Mouse (Mus musculus): ENCODE data around the gene Olfr648. TPM values are rescaled to one million over a fixed set of nuclear protein-coding genes. Genes with fewer than 3 reads are reported as not detected.

The Olfr648 gene
- polyA plus RNA-seq (2017; shearing (Covaris generic)): under 1 TPM; 0.28 to 0.47 TPM

- no peak for ATAC-seq
Measured at GRCm38 (mm10) chr7:104183292-104183691, at the start of gene Olfr648. Gene Olfr648, minus strand, starts transcription at chr7:104183392.

- ATAC-seq: peak; percentile 68
Measured at GRCm38 (mm10) chr7:104231203-104231602, 48.0 kb upstream of the Olfr648 start.

- no peak for ATAC-seq
Measured at GRCm38 (mm10) chr7:104218701-104219569, 35.7 kb upstream of the Olfr648 start, which contains the start of gene Trim6. Gene Trim6, plus strand, starts transcription at chr7:104218793.

- peak; percentile 52 for ATAC-seq
Measured at GRCm38 (mm10) chr7:104217881-104218280, 34.7 kb upstream of the Olfr648 start.

- no peak for ATAC-seq
Measured at GRCm38 (mm10) chr7:104216011-104216535, 32.9 kb upstream of the Olfr648 start.

- ATAC-seq: no peak
Measured at GRCm38 (mm10) chr7:104206197-104206596, 23.0 kb upstream of the Olfr648 start.

- ATAC-seq: peak; percentile 86
Measured at GRCm38 (mm10) chr7:104199822-104200221, 16.6 kb upstream of the Olfr648 start.

- ATAC-seq: no peak
Measured at GRCm38 (mm10) chr7:104195885-104196284, 12.7 kb upstream of the Olfr648 start, which contains the start of gene Olfr649. Gene Olfr649, minus strand, starts transcription at chr7:104195985.

GRCm38 (mm10) chr7:104191275-104191674 lies 8.1 kb upstream of the Olfr648 start:
- ATAC-seq: no peak

GRCm38 (mm10) chr7:104179074-104179473 lies 4.1 kb downstream of the Olfr648 start:
- ATAC-seq: no peak

- ATAC-seq: no peak
Measured at GRCm38 (mm10) chr7:104178422-104179054, 4.7 kb downstream of the Olfr648 start.

- ATAC-seq: no peak
Measured at GRCm38 (mm10) chr7:104175085-104175484, 8.1 kb downstream of the Olfr648 start.

GRCm38 (mm10) chr7:104169634-104170204 lies 13.5 kb downstream of the Olfr648 start:
- ATAC-seq: peak; percentile 74

- ATAC-seq: no peak
Measured at GRCm38 (mm10) chr7:104167105-104167504, 16.1 kb downstream of the Olfr648 start.

GRCm38 (mm10) chr7:104150456-104150855 lies 32.7 kb downstream of the Olfr648 start, which contains the start of gene Ubqlnl:
Gene Ubqlnl, minus strand, starts transcription at chr7:104150556.
- no peak for ATAC-seq

GRCm38 (mm10) chr7:104143179-104143578 lies 40.0 kb downstream of the Olfr648 start, which contains the start of gene Ubqln3:
Gene Ubqln3, minus strand, starts transcription at chr7:104143279.
- no peak for ATAC-seq

GRCm38 (mm10) chr7:104137305-104137704 lies 45.9 kb downstream of the Olfr648 start, which contains the start of gene Olfr643:
Gene Olfr643, minus strand, starts transcription at chr7:104137405.
- no peak for ATAC-seq

GRCm38 (mm10) chr7:104129726-104130125 lies 53.5 kb downstream of the Olfr648 start, which contains the start of gene Ubqln5:
Gene Ubqln5, minus strand, starts transcription at chr7:104129826.
- ATAC-seq: no peak
